Mouse (Mus musculus) induced T-regulatory cell, adult 2 months (primary cell): ENCODE data around the gene Tspan15.
A peak's percentile ranks its signal among the peaks of the same experiment; 100 is the strongest.

Experiments used
- DNase-seq: peaks from one replicate; pipeline ENCODE4 v3.0.0-alpha.2; 2012; ENCODE audit warnings: low read depth

Gene Tspan15

DNA sequence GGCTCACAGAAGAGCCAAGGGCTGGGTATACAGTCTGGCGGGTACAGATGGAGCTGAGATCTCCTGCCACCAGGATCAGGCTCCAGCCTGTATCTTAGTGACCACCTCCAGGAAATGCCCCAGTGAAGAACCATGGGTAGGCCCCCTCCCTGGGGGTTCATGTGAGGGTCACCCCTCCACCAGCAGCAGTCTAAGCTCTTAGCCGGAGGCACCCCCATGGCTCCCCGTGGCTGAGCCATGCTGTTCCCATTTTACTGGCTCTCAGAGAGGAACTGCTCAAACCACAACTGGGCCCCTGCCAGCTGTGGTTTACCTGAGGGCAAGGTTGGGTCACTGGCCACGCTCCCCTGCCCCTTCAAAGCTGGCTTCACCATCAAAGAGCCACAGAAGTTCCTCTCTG, 41.1 kb downstream of the Tspan15 start:
- DNase-seq = no peak

DNA sequence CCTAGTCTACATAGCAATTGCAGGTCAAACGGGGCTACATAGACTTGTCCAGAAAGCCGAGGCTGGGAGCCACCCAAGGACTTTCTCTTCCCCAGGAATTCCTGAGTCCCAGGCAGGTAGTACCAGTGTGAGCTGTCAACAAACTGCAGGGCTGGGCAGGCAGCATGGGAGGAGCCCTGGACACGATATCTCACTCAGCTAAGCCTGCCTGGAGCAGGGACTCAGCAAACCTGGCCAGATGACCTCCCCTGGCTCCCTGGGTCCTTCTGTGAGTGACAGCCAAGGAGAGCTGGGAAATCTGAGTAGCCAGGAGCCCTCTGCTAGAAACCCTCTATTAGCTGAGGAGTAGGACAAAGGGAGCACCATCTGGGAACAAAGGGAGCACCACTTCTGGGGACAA, 41.7 kb downstream of the Tspan15 start:
- DNase-seq = no peak

DNA sequence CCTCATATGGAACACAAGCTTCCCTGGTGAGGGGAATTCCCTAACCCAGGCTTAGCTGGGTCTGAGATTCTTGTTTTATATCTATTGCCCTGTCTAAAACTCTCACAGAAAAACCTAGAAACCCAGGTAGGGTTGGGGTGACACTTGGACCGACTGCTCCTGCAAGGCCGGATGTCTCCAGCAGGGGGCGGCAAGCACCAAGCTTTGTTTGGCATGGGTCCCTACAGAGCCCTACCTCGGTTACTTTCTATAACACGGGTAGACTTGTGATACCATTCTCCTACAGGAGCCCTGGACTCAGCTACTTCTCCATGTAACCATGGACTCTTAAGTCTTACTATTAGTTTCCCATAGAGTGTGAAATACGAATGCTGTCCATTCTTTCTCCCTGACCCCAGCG, 44.2 kb downstream of the Tspan15 start:
- DNase-seq = peak; percentile 76

DNA sequence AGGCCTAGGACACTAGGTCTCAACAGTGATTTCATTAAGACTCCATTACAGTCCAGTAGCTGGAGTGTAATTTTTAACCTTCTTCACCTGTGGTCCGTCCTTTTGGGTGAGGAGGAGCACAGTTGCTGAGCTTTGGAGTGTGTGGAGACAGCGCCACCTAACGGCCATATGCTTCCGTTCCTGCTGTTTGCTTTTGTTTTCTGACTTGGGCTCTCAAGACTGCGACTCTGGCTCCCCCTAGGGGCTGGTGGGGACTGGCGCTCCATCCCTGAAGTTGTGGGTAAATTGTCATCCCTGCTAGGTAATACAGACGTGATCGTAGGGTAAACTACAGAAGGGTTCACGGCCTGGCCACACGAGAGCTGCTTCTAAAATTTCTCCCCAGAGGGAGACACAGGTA, 48.0 kb downstream of the Tspan15 start:
- DNase-seq = peak; percentile 96

DNA sequence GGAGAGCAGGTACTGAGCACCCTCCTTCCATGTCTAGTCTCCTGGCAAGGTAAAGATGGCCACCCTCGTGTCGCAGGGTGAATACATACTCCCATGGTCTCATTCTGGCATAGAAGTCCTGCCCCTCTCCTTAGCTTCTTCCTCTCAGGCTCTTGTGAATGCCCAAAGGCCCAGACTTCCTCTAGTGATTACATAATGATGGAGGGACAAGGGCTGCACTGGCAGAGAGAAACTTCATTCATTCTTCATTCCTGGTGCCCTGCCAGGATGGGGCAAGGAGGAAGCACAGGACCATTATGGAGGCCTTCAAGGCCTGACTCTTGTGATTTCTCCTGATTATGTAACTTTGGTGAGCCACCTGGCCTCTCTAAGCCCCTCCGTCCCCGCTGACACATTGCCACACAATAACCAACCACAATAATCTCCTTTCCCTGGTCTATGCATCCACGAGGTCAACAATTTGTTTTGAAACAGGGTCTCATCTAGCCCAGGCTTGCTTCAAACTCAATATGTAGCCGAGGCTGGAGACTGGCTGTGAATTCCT, 48.5 kb downstream of the Tspan15 start:
- peak; percentile 6 for DNase-seq

DNA sequence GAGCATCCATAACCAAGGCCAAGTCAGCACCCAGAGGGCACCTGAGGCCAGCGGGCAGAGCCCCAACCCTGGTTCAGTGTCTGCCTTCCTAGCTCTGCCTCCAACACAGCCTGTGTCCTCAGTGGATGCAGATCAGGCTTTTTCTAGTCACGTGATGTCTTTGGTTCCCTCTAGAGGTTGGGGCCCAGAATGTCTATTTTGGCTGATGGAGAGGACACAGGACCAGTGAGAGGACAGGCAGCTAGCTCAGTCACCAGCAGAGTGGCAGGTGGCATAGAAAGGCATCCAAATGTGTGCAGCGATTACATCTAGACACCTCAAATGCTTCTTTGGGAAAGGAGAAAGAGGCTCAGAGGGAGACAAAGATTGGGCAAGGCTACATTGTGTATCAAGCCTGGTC, 49.4 kb downstream of the Tspan15 start:
- DNase-seq = peak; percentile 30

DNA sequence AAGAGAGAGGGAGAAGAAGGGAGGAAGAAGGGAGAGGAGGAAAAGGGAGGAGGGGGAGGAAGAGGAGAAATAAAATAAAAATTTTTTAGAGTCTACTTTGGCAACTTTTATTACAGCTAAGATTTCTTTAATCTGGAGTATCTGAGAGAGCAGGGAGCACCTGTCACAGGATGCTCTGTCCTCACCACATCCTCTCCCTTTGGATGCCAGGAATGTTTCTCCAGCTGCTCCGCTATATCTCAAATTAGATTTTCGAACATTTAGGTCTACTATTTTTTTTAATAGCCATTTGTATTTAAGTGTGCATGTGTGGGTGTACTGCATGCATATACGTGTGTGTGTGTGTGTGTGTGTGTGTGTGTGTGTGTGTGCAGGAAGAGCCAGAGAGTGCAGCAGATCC, 51.1 kb downstream of the Tspan15 start:
- DNase-seq = no peak

DNA sequence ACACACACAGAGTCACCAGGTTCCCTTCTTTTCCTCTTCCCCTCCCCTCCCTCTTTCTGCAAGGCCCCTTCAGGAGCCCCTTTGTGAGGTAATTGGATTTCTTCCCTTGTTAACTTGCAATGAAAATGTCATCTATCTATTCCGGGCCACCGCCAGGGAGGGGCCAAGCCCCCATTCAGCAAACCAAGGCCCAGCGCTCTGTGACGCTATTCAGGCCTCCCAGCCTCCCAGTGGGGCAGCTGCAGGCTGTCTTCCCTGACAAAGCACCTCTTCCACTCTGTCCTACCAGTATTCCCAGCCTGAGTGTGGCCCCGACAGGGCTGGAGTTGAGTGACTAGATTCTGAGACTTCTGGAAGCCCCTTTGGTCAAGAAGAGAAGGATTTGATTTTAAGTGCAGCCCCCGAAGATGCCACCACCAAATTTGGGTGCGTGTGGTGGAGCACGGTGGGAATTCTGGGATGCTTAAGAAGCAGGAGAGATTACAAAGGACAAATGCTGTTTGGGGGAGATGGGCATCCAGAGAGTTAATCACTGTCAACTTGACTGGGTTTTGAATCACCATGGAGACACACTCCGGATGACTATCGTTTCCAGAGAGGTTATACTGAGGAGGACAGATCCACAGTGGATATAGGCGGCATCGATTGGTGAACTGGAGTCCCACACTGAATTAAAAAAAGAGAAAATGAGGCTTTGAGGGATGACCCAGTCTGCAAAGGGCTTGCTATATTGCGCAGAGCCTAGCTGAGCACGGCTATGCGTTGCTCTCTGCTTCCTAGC, 56.3 kb downstream of the Tspan15 start:
- DNase-seq = no peak

DNA sequence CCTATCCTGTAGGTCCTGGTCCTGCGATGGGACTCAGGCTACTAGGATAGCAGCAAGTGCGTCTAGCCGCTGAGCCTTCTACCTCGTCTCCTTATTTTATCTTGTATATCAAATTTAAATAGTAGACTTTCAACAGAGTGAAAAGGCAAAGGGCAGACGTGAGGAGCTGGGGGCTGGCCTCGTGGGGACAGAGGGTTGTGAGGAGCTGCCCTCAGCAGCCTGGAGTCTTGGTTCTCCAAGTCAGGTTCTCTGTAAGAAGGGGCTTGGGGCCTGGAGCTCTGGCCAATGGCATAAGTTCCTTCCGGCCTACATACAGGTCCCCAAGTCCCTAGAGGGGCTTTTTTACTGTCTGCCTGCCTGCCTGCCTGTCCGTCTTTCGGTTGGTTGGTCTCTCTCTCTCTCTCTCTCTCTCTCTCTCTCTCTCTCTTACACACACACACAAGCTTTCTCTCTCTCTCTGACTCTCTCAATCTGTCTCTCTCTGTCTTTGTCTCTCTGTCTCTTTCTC, 57.1 kb downstream of the Tspan15 start:
- DNase-seq = no peak

DNA sequence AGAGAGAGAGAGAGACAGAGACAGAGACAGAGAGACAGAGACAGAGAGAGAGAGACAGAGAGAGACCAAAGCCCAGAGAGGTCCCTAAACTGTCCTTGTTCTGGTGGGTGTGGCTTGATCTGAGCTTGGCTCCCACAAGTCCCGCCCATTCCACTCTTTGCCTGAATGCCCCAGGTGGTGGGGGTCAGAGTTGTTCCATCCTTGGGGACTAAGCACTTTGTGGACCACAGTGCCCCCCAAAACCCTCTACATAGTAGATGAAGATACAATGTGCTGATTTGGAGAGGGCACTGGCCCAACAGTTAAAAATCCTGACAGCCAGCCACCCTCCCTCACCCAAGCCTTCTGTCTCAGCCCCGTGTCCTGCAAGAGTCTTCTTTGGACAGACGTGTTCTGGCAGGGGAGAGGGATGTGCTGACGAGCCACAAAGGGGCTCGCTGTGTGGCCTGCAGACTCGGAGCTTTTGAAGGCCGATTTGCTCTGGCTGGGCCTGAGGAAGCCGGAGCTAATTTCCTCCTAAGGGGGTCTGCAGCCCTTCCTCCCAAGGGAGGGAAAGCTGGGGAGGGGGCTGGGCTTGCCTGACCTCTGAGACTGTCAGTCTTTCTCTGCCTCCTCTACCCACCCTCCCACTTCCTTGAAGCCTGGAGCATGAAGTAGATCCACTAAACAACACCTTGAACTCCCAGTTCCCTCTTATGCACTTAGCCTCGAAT, 58.1 kb downstream of the Tspan15 start:
- no peak for DNase-seq

DNA sequence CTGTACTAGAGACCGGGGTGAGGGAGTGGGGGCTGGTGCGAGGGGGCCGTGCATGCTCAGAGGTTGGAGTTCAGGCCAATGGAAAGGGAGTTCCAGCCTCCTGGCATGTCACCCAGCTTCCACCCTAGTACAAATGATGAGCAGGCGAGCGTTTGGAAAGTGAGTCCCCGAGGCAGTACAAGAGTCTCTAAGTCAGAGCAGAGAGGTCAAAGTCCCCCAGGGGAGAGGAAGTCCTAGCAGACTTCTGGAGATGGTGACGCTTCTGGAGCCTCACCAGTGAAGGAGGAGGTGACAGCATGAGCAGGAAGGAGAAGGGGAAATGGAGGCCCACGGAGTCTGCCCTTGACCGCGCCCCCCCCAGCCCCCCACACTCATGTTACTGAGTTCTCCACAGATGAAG, 68.6 kb downstream of the Tspan15 start:
- no peak for DNase-seq

DNA sequence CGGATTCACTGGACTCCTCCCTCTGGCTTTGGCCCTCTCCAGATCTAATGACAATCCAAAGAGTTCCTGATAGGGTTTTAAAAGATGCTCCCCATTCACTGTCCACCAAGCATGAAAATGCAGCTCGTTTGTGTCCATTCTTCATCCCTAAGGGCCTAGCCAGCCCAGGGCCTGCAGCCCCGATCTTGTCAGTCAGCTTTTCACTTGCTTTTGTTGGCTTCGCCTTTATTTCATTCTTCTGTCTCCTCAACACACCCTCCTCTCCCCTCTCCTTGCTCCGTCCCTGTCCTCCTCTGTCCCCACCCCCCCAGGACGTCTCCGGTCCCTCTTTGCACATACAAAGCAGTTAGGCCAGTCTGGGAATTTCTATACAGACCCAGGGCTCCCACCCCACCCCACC, 81.1 kb downstream of the Tspan15 start:
- no peak for DNase-seq

DNA sequence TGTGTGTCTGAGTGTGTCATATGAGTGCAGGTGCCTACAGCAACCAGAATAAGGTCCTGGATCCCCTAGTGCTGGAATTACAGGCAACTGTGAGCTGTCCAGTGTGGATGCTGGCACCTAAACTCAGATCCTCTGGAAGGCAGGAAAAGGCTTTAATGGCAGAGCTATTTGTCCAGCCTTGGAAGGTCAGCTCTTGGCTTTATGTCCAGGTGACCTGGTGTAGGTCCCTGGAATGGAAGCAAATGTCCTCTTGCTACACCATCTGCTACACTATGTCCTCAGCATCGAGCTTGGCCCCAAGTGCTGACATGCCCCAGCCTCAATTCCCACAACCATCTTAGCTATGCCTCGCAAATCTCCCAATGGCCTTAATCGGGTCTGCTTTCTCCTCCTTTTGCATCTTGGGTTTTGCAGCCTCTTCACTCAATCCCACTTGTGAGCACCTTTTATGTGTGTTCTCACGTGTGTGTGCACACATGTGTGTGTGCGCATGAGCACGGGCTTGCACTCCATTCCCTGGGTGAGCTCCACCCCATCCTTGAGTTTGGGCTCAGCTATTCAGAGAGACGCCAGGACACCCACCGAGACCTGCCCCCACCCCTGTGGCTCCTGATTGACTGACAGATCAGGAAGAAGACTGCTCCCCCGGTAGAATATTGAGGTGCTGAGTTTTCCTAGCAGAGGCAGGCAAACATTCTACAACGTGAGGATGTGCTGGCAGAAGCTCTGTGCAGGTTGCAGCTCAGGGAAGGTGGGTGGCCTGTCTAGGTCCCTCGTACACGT, 83.4 kb downstream of the Tspan15 start:
- DNase-seq = no peak

DNA sequence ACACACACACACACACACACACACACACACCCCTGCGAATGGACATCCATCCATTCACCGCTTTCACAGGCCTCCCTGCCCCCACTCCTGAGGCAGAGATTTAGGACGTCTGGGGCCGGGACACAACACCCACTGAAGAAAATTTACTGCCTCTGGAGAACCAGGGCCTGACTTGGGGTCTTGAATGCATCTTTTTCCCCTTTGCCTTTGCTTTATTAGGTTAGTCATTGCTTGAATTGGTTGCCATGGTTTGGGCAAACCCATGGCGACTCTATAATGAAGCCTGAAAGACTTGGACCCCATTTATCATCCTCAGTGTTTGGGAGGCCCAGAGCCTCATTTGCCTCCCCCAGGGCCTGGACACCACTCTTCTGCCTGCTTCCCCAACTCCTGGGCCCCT, 85.1 kb downstream of the Tspan15 start:
- no peak for DNase-seq

DNA sequence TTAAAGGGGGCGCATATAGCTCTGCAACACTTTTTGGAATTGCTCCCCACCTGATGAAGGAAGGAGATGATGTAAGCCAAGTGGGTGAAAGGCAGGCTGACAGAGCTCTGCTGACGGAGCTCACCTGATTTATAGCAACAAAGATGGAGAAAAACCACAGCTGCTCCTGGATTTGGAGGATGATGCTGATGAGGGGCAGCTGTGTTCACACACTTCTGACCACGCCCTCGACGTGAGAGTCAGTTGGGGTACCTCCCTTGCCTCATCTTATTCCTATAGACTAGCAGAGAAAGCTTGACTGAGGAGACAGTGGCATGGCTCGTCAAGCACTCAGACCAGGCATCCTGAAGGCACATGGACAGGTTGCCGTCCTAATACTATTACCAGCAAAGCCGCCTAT, 87.2 kb downstream of the Tspan15 start, which contains the start of gene Fam241b:
Gene Fam241b, minus strand, starts transcription at position 101 of the 400 bp plus-strand sequence.
- DNase-seq = no peak

DNA sequence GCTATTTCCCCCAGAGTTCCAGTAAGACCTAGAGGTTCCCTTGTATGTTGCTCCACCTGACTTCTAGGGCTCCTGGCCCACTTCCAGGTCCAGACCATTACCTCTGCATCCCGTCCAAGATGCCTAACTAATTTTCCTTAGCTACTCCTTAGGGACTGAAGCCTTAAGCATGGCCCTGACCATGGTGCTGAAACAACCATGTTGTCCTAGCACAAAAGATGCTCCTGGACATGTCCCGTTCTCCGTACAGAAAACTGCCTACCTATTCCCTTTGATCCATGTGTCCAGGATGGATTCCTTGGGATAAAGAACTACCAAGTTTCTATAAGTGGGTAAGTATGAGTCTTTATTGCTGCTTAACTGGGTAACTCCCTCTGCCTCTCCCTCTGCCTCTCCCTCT, 93.0 kb downstream of the Tspan15 start:
- DNase-seq = no peak

DNA sequence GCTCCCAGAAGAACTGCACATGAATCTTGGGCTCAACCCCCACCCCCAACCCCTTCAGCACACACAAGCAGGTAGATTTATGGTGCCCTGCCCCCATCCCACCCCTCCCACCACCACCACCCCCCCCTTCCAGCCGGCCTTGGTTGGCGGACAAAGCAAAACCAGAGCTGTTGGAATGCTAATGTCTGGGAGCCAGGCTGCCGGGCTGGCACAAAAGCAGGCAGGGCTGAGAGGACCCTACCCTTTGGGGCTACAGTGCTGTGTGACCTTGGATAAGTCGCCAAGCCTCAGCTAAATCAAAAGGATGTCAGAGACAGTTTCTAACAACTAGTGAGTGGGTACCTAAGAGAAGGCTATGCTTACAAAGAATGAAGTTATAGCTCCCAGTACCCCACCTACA, 93.9 kb downstream of the Tspan15 start:
- no peak for DNase-seq

DNA sequence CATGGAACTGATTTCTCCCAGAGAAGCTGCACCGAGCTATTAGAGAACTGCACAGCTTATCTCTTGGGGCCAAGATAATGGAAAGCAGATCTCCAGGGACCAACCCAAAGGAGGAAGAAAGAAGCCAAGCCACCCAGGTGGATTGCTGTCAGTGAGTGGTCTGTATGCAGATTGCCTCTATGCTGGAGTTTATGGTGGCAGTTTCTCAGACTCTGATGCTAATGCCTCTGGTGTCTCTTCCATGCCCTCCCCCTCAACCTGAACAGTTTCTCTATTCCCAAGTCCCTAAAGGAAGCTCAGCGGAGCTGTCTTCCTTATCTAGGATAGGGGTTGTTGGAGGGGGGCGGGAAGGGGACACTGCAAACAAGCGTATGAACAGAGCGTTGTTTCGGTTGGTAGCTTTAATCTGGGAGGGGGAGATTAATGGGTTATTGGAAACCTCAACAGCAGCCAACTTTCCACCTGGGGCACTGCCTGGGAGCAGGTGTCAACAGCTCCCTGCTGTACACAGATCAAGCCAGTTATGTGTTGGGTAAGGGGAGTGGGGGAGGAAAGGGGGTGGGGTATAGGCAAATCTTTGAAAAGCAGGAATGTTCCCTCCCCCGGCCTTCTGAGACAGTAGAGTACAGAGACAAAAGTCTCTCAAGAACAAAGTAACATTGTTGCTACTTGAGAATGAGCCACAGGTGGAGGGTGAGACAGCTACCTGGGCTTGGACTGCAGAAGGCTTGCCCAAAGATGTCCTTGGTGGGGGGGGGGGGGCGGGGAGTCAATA, 95.2 kb downstream of the Tspan15 start:
- no peak for DNase-seq
